Mouse (Mus musculus) megakaryocyte, embryonic 14.5 days (primary cell): Measurements from ENCODE around the gene 1110008L16Rik. TPM values are rescaled to one million over a fixed set of nuclear protein-coding genes. Genes with fewer than 3 reads are reported as not detected.

Source experiments
- H3K27me3 ChIP-seq: replicated peaks from 2 replicates; pipeline ENCODE3; 2012; ENCODE audit warnings: inconsistent platforms
- H3K36me3 ChIP-seq: replicated peaks from 2 replicates; pipeline ENCODE3; 2012; ENCODE audit warnings: low read length, inconsistent platforms, mixed read lengths
- H3K4me1 ChIP-seq: 2 replicates; pipeline ENCODE4 v1.6.1; 2012; ENCODE audit warnings: inconsistent platforms
- H3K4me3 ChIP-seq: replicated peaks from 2 replicates; pipeline ENCODE3; 2012; ENCODE audit warnings: moderate library complexity, mild to moderate bottlenecking, inconsistent platforms
- H3K9me3 ChIP-seq: 2 replicates; pipeline ENCODE4 v1.6.1; 2012; ENCODE audit warnings: inconsistent platforms
- FLI1 ChIP-seq: IDR thresholded peaks from 2 replicates; pipeline ENCODE4 v1.6.1; 2012; ENCODE audit warnings: low read length, inconsistent platforms, mixed read lengths
- GATA1 ChIP-seq: IDR thresholded peaks from 3 replicates; pipeline ENCODE4 v1.6.1; 2012; ENCODE audit warnings: mixed read lengths, low read length, inconsistent platforms, borderline replicate concordance
- polyA plus RNA-seq: library from polyadenylated mRNA; stranded (reverse); fragments of >175 nt; gene quantifications from 2 replicates; pipeline ENCODE4 v1.2.3, GENCODE M21; 2012; ENCODE audit warnings: low replicate concordance; ENCODE audit not compliant: insufficient read depth

1110008L16Rik gene
- polyA plus RNA-seq, 1 experiment, result 0.79 TPM

DNA sequence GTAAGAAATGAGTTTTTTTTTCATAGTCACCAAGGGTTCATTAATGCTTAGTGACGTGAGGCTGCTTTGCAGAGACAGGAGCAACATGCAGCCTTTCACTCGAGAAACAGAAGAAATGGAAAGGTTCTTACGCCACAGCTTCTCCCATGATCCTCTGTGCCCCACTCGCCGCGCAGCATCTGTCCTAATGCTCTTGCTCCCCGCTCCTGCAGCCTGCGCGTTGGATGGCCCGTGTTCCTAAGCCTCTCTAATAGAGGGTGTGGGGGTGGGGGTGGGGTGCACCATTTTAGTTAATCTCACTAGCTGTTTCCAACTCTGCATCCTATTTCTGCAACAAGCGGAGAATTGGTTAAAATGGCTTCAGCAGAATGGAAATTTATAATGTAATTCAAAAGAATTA lies 44.6 kb downstream of the 1110008L16Rik start:
- peaks cover 20% of the 10 kb centered on the region for H3K36me3 ChIP-seq
- H3K4me3 ChIP-seq, result peak overlapping the region; percentile 67
- TF ChIP-seq FLI1 (no peak), GATA1 (no peak)
- no peaks in the 10 kb centered on the region for H3K27me3 ChIP-seq
- peaks cover 33% of the 10 kb centered on the region for H3K4me1 ChIP-seq
- H3K9me3 ChIP-seq, result no peaks in the 10 kb centered on the region

DNA sequence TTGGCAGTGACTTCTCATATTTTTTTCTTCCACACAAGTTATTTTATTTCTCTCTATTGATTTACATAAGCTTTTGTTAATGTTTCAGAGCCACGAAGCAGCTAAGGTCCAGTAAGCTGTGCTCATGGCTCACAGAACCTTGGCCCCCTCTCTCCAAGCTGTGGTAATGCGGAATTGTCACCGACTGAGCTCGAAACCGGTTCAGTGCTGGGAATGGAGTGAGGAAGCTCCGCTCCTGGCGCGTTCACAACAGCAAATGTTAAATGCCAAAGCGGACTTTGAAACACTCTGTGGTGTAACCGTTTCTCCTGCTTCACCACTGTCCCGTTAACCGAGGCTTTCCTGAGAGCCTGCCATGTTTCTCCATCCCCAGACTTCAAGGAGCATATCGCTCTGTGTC lies 45.2 kb downstream of the 1110008L16Rik start:
- Histone ChIP-seq H3K4me1 (peaks cover 33% of the 10 kb centered on the region), H3K27me3 (no peaks in the 10 kb centered on the region), H3K4me3 (peak overlapping the region; percentile 46), H3K9me3 (no peaks in the 10 kb centered on the region), H3K36me3 (peaks cover 16% of the 10 kb centered on the region)
- TF ChIP-seq GATA1, result no peak
- TF ChIP-seq FLI1, result no peak

DNA sequence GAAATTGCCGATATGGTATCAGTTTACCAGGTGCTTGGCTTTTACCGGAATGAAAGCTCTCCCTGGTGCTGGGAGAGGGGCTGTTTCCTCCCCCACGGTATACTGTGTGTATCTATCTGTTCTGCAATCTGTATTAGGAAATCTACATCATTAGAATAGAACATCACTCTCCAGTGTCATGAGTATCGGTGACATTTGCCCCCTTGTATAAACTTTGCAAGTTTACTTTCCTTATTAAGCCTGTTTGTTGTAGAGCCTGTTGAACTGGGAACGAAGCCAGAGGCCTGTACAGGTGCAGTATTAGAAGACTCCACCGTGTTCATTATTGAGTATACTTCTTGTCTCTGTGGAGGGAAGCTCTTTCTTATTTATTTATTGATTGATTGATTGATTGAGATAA lies 54.0 kb downstream of the 1110008L16Rik start:
- no peaks in the 10 kb centered on the region for H3K27me3 ChIP-seq
- 0 out of 2 replicates have a peak, but pooled peaks cover 3% of the 10 kb centered on the region for H3K4me1 ChIP-seq
- TF ChIP-seq GATA1 (no peak), FLI1 (no peak)
- no peaks in the 10 kb centered on the region for H3K36me3 ChIP-seq
- no peaks in the 10 kb centered on the region for H3K9me3 ChIP-seq
- H3K4me3 ChIP-seq, result no peak overlapping the region

DNA sequence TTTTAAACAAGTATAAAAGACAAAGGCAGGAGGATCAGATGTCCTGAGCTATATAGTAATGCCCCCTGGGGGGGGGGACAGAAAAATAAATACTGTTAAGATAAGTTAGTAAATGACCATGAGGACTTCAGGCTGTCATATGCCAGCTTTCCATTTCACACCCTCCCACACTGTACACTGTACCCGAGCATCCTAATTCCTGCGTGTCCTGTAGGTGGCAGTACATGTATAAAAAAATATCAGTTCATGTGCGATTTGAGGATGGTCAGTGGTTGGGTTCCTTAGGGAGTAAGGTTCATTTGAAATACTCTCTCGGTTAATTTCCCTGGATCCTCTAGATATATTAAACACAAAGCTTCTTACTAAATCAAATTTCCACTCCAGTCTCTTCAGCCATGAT lies 55.5 kb downstream of the 1110008L16Rik start:
- Histone ChIP-seq H3K36me3 (no peaks in the 10 kb centered on the region), H3K27me3 (no peaks in the 10 kb centered on the region), H3K4me3 (no peak overlapping the region), H3K9me3 (no peaks in the 10 kb centered on the region), H3K4me1 (0 out of 2 replicates have a peak, but pooled peaks cover 3% of the 10 kb centered on the region)
- TF ChIP-seq GATA1, result no peak
- TF ChIP-seq FLI1, result no peak

DNA sequence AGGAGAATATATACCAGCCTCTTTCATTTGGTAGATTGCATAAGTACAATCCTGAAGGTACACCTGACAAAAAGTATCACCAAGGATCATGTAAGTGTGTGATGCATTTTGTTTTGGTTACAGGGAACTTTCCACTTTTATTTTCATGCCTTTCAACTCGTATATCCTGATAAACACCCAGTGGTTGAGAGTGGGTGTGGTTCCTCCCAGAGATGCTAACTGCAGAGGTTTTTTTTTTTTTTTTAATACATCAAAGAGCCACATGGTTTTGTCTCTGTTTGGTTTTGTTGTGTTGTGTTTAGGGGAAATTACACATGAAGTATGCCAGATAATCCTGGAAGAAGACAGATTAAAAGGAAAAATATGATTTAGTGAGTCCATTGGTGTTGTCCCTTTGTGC lies 57.9 kb downstream of the 1110008L16Rik start:
- H3K27me3 ChIP-seq, result no peaks in the 10 kb centered on the region
- no peaks in the 10 kb centered on the region for H3K36me3 ChIP-seq
- no peak overlapping the region for H3K4me3 ChIP-seq
- TF ChIP-seq GATA1 (no peak), FLI1 (no peak)
- H3K9me3 ChIP-seq, result no peaks in the 10 kb centered on the region
- H3K4me1 ChIP-seq, result 0 out of 2 replicates have a peak, but pooled peaks cover 3% of the 10 kb centered on the region

DNA sequence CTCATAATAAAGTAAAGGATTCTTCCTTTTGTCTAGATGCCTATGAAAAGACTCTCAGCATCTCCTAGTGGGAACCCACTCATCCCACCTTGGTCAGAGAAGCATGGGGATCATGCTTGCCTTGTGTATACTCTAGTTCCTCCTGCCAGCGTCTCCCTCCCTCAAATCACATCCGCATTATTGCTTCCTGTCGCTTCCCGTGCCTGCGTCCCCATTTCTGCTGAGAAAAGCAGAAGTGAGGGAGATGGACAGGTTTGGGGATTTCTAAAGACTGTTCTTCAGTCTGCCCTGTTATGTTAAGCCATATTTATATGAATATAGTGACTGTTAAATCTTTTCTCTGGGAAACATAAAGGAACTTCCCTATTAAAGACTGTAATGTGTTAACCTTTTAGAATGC lies 61.6 kb downstream of the 1110008L16Rik start:
- Histone ChIP-seq H3K4me3 (no peak overlapping the region), H3K36me3 (peaks cover 9% of the 10 kb centered on the region), H3K4me1 (peaks cover 7% of the 10 kb centered on the region; the same call in 1 of the 2 replicates), H3K9me3 (no peaks in the 10 kb centered on the region), H3K27me3 (no peaks in the 10 kb centered on the region)
- TF ChIP-seq FLI1, result no peak
- no peak for TF ChIP-seq GATA1

DNA sequence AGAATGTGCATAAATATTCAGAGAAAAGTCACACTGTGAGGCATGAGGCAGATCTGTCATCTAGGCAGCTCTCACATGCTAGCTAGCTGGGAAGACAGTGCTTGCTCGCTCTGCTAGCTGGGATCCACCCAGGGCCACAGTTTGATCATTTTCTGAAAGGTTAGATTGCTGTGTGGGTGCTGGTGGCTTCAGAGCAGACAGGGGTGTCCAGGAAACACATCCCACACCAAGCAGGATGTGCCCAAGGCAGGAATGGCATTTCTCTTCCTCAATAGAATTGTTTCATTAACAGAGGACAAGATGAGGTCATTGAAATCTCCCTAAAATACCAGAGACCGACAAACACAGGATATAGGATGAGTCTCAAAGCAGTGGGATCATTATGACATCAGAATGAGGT lies 65.7 kb downstream of the 1110008L16Rik start:
- TF ChIP-seq GATA1, result no peak
- TF ChIP-seq FLI1, result no peak
- H3K4me1 ChIP-seq, result peaks cover 7% of the 10 kb centered on the region; the same call in 1 of the 2 replicates
- no peak overlapping the region for H3K4me3 ChIP-seq
- no peaks in the 10 kb centered on the region for H3K27me3 ChIP-seq
- H3K36me3 ChIP-seq, result peaks cover 12% of the 10 kb centered on the region
- no peaks in the 10 kb centered on the region for H3K9me3 ChIP-seq

DNA sequence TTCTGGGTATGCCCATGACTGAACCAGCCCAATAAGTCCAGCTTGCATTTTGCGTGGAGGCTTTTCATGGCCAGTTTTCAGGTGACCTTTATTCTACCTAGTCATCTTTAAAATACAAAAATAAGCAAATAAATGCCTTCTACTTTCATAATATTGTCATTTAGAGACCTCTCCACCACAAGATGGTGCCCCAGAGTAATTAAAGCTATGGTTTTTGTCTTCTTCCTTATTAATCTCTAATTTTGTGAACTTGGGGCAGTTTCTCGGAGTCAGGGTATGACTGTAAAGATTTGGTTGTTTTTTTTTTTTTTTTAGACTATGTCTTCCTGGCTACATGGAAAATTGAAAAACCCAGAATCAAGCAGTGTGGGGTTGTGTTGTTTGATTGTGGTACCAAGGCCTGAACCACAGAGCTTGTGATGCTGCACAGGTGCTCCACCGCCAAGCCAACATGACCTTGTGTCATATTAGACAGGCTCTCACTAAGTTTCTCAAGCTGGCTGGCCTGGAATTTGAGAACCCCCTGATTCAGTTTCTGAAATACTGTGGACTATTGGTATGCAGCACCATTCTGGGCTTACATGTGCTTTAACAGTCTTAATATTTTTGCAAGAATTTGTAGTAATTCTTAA lies 73.2 kb downstream of the 1110008L16Rik start:
- H3K4me1 ChIP-seq, result peaks cover 3% of the 10 kb centered on the region; the same call in 1 of the 2 replicates
- TF ChIP-seq FLI1 (no peak), GATA1 (no peak)
- no peak overlapping the region for H3K4me3 ChIP-seq
- peaks cover 15% of the 10 kb centered on the region for H3K36me3 ChIP-seq
- H3K27me3 ChIP-seq, result no peaks in the 10 kb centered on the region
- no peaks in the 10 kb centered on the region for H3K9me3 ChIP-seq

DNA sequence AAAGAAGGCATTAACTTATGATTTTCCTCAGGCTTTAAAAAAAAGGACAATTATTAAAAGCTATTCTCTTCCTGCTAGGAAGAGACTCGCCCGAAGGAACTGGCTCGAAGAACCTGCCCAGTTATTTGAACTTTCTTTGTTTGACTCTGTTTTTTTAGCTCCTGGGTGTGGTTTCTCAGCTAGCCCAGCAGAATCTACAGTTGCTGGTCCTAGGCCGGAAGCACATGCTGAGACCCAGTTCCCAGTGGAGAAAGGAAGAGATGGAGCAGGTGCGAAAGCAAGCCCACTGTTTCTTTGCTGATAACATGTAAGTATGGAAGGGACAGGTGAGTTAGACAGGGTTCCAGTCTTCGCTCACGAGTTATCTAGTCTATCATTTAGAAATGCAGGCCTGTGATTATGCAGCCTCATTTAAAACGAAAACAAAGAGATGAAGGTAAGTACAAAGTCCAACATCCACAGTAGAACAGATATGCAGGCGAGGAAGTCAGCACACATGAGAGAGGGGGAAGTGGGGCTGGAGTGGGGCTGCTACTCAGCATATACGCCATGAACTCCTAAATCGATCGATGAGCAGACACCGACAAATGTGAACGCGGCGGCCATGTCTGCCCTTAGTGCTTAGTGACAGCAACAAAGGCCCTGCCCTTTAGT lies 77.7 kb downstream of the 1110008L16Rik start:
- Histone ChIP-seq H3K27me3 (no peaks in the 10 kb centered on the region), H3K4me1 (no peaks in the 10 kb centered on the region), H3K9me3 (no peaks in the 10 kb centered on the region), H3K4me3 (no peak overlapping the region), H3K36me3 (peaks cover 42% of the 10 kb centered on the region)
- TF ChIP-seq FLI1, result no peak
- no peak for TF ChIP-seq GATA1

DNA sequence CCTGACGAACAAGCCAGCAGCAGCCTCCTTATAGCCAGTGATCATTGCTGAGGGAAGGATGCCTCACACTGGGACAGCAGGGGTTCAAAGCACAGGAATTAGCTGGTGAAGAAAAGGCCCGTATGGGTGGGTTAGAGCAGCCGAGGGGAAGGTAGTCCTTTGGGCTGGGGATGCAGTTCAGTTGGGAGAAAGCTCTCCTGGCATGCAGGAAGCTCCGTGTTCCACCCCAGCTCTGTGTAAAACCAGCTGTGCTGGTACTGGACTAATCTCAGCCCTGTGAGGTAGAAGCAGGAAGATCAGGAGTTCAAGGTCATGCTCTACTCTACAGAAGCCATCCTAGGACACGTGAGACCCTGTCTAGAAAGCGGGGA lies 78.2 kb downstream of the 1110008L16Rik start:
- Histone ChIP-seq H3K4me3 (no peak overlapping the region), H3K36me3 (peaks cover 47% of the 10 kb centered on the region), H3K27me3 (no peaks in the 10 kb centered on the region), H3K9me3 (no peaks in the 10 kb centered on the region), H3K4me1 (no peaks in the 10 kb centered on the region)
- no peak for TF ChIP-seq FLI1
- no peak for TF ChIP-seq GATA1
